Mouse (Mus musculus): ENCODE measurements around the gene Usp13. TPM values are rescaled to one million over a fixed set of nuclear protein-coding genes. Genes with fewer than 3 reads are reported as not detected.

Usp13 gene
- polyA plus RNA-seq (2012; rRNA removed): 4.5 and 7.1 TPM in 2 replicates

GRCm38 (mm10) chr3:32817357-32818326 is at the start of gene Usp13:
Gene Usp13, plus strand, starts transcription at chr3:32817546.
- DNase-seq (ENCODE audit: low read depth): peak; percentile 83
- peak; percentile 27; the same call in 1 of the 2 replicates for TF ChIP-seq CTCF (IDR thresholded peaks at IDR 0.05; ENCODE audit: borderline replicate concordance, extremely low read depth, insufficient read depth, insufficient read length)
- peak; percentile 66 for TF ChIP-seq POLR2A (IDR thresholded peaks at IDR 0.05; ENCODE audit: borderline replicate concordance, extremely low read depth, insufficient read depth, insufficient read length, poor library complexity, severe bottlenecking)

- DNase-seq (ENCODE audit: low read depth): no peak
- TF ChIP-seq CTCF (IDR thresholded peaks at IDR 0.05; ENCODE audit: borderline replicate concordance, extremely low read depth, insufficient read depth, insufficient read length) (no peak), POLR2A (IDR thresholded peaks at IDR 0.05; ENCODE audit: borderline replicate concordance, extremely low read depth, insufficient read depth, insufficient read length, poor library complexity, severe bottlenecking) (no peak)
Observed at GRCm38 (mm10) chr3:32770781-32771180, 46.6 kb upstream of the Usp13 start.

- TF ChIP-seq CTCF (IDR thresholded peaks at IDR 0.05; ENCODE audit: borderline replicate concordance, extremely low read depth, insufficient read depth, insufficient read length) (no peak), POLR2A (IDR thresholded peaks at IDR 0.05; ENCODE audit: borderline replicate concordance, extremely low read depth, insufficient read depth, insufficient read length, poor library complexity, severe bottlenecking) (no peak)
- DNase-seq (ENCODE audit: low read depth): peak; percentile 58
Observed at GRCm38 (mm10) chr3:32817001-32817356, 367 bp upstream of the Usp13 start.

- TF ChIP-seq POLR2A (IDR thresholded peaks at IDR 0.05; ENCODE audit: borderline replicate concordance, extremely low read depth, insufficient read depth, insufficient read length, poor library complexity, severe bottlenecking): no peak
- TF ChIP-seq CTCF (IDR thresholded peaks at IDR 0.05; ENCODE audit: borderline replicate concordance, extremely low read depth, insufficient read depth, insufficient read length): no peak
- peak; percentile 42 for DNase-seq (ENCODE audit: low read depth)
Observed at GRCm38 (mm10) chr3:32818327-32818900, 1.1 kb downstream of the Usp13 start.

GRCm38 (mm10) chr3:32822620-32823019 is 5.3 kb downstream of the Usp13 start:
- no peak for DNase-seq (ENCODE audit: low read depth)
- no peak for TF ChIP-seq POLR2A (IDR thresholded peaks at IDR 0.05; ENCODE audit: borderline replicate concordance, extremely low read depth, insufficient read depth, insufficient read length, poor library complexity, severe bottlenecking)
- TF ChIP-seq CTCF (IDR thresholded peaks at IDR 0.05; ENCODE audit: borderline replicate concordance, extremely low read depth, insufficient read depth, insufficient read length): no peak

GRCm38 (mm10) chr3:32824923-32825322 is 7.6 kb downstream of the Usp13 start:
- TF ChIP-seq POLR2A (IDR thresholded peaks at IDR 0.05; ENCODE audit: borderline replicate concordance, extremely low read depth, insufficient read depth, insufficient read length, poor library complexity, severe bottlenecking): no peak
- TF ChIP-seq CTCF (IDR thresholded peaks at IDR 0.05; ENCODE audit: borderline replicate concordance, extremely low read depth, insufficient read depth, insufficient read length): no peak
- no peak for DNase-seq (ENCODE audit: low read depth)

- TF ChIP-seq CTCF (IDR thresholded peaks at IDR 0.05; ENCODE audit: borderline replicate concordance, extremely low read depth, insufficient read depth, insufficient read length) (no peak), POLR2A (IDR thresholded peaks at IDR 0.05; ENCODE audit: borderline replicate concordance, extremely low read depth, insufficient read depth, insufficient read length, poor library complexity, severe bottlenecking) (no peak)
Observed at GRCm38 (mm10) chr3:32825964-32826479, 8.7 kb downstream of the Usp13 start.

GRCm38 (mm10) chr3:32826701-32827100 is 9.4 kb downstream of the Usp13 start:
- peak; percentile 68 for DNase-seq (ENCODE audit: low read depth)
- no peak for TF ChIP-seq CTCF (IDR thresholded peaks at IDR 0.05; ENCODE audit: borderline replicate concordance, extremely low read depth, insufficient read depth, insufficient read length)
- TF ChIP-seq POLR2A (IDR thresholded peaks at IDR 0.05; ENCODE audit: borderline replicate concordance, extremely low read depth, insufficient read depth, insufficient read length, poor library complexity, severe bottlenecking): no peak

More at GRCm38 (mm10) chr3:32825964-32826479, 8.7 kb downstream of the Usp13 start:
- DNase-seq (ENCODE audit: low read depth): no peak

GRCm38 (mm10) chr3:32833871-32834270 is 16.5 kb downstream of the Usp13 start:
- TF ChIP-seq POLR2A (IDR thresholded peaks at IDR 0.05; ENCODE audit: borderline replicate concordance, extremely low read depth, insufficient read depth, insufficient read length, poor library complexity, severe bottlenecking) (no peak), CTCF (IDR thresholded peaks at IDR 0.05; ENCODE audit: borderline replicate concordance, extremely low read depth, insufficient read depth, insufficient read length) (no peak)
- DNase-seq (ENCODE audit: low read depth): peak; percentile 6

GRCm38 (mm10) chr3:32837847-32838246 is 20.5 kb downstream of the Usp13 start:
- TF ChIP-seq POLR2A (IDR thresholded peaks at IDR 0.05; ENCODE audit: borderline replicate concordance, extremely low read depth, insufficient read depth, insufficient read length, poor library complexity, severe bottlenecking) (no peak), CTCF (IDR thresholded peaks at IDR 0.05; ENCODE audit: borderline replicate concordance, extremely low read depth, insufficient read depth, insufficient read length) (no peak)

GRCm38 (mm10) chr3:32856362-32857107 is 39.2 kb downstream of the Usp13 start:
- DNase-seq (ENCODE audit: low read depth): no peak
- TF ChIP-seq CTCF (IDR thresholded peaks at IDR 0.05; ENCODE audit: borderline replicate concordance, extremely low read depth, insufficient read depth, insufficient read length) (no peak), POLR2A (IDR thresholded peaks at IDR 0.05; ENCODE audit: borderline replicate concordance, extremely low read depth, insufficient read depth, insufficient read length, poor library complexity, severe bottlenecking) (no peak)

More at GRCm38 (mm10) chr3:32837847-32838246, 20.5 kb downstream of the Usp13 start:
- no peak for DNase-seq (ENCODE audit: low read depth)

All from brain, embryonic 14.5 days (tissue).